Mouse (Mus musculus): ENCODE results near the gene Pofut1. TPM values are rescaled to one million over a fixed set of nuclear protein-coding genes. Genes with fewer than 3 reads are reported as not detected.

The Pofut1 gene
- polyA plus RNA-seq (2015; fragmentation: Nextera tagmentation; extraction: Ambion mirVana) = 8.8 and 9.0 TPM in 2 replicates

GRCm38 (mm10) chr2:153241250-153242014 is at the start of gene Pofut1, which contains the start of gene Plagl2:
TSS of gene Pofut1 (plus strand) at chr2:153241533.
TSS of gene Plagl2 (minus strand) at chr2:153241426.
- peak within 1 kb of the TSS; percentile 99 for H3K9ac ChIP-seq
- peak within 1 kb of the TSS; percentile 80 for H3K4me2 ChIP-seq
- WGBS = under 1% methylated on average over 48 of the region's 72 CpGs
- H3K36me3 ChIP-seq = no peaks in the 10 kb centered on the region
- no peaks in the 10 kb centered on the region for H3K27me3 ChIP-seq (replicated peaks)
- ATAC-seq (ENCODE audit: insufficient read depth, low FRiP score, low read depth) = peak; percentile 93
- H3K9me3 ChIP-seq = no peaks in the 10 kb centered on the region
- peaks cover 20% of the 10 kb centered on the region for H3K4me1 ChIP-seq
- peak within 1 kb of the TSS; percentile 98 for H3K4me3 ChIP-seq (replicated peaks)
- H3K27ac ChIP-seq = peak within 1 kb of the TSS; percentile 96

DNA sequence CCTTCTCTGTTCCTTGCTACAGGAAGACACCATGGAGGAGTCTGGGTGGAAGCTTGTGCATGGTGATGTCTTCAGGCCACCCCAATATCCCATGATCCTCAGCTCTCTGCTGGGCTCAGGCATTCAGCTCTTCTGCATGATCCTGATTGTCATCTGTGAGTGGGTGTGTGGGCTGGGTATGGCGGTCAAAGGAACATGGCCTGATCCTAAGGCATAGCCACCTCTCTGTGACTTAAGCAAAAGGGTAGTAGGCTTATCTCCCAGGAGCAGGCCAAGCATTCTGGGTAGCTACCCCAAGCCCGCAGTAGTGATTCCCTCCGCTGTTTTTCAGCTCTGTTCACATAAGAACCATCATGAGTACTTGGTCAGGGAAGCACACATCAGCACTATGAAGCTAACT is 47.1 kb upstream of the Pofut1 start:
- Histone ChIP-seq H3K27me3 (replicated peaks) (no peaks in the 10 kb centered on the region), H3K36me3 (peaks cover 56% of the 10 kb centered on the region), H3K9me3 (no peaks in the 10 kb centered on the region), H3K4me3 (replicated peaks) (no peak overlapping the region), H3K27ac (no peak overlapping the region), H3K4me2 (no peak overlapping the region), H3K4me1 (no peaks in the 10 kb centered on the region), H3K9ac (no peak overlapping the region)
- WGBS = 90% methylated on average over 3 of the region's 3 CpGs
- ATAC-seq (ENCODE audit: insufficient read depth, low FRiP score, low read depth) = 0 out of 2 replicates have a peak, but pooled peaks have one; percentile 42

DNA sequence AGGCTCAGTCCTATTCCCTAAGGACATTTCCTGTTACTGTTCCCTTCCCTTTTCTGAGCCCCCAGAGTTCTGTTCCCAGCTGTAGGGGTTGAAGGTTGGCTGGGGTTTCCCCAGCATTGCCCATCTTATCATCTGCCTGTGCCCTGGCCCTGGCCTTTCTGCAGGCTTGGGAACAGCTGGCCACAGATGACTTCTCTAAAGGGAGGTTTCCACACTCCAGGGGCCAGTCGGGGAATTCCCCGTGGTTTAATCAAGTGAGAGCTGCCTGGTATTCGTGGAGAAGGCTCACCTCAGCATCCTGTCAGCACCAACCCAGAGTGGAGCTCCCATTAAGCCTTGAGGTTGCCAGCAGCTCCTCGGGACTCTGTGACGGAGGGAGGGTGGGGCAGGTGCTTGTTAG is 42.8 kb upstream of the Pofut1 start:
- WGBS = 66% methylated on average over 5 of the region's 5 CpGs
- Histone ChIP-seq H3K36me3 (peaks cover 56% of the 10 kb centered on the region), H3K4me2 (no peak overlapping the region), H3K27me3 (replicated peaks) (no peaks in the 10 kb centered on the region), H3K9ac (no peak overlapping the region), H3K9me3 (no peaks in the 10 kb centered on the region), H3K4me1 (no peaks in the 10 kb centered on the region), H3K4me3 (replicated peaks) (no peak overlapping the region), H3K27ac (no peak overlapping the region)
- ATAC-seq (ENCODE audit: insufficient read depth, low FRiP score, low read depth) = no peak

GRCm38 (mm10) chr2:153199114-153199513 is 42.2 kb upstream of the Pofut1 start:
- peaks cover 54% of the 10 kb centered on the region for H3K36me3 ChIP-seq
- H3K27ac ChIP-seq = no peak overlapping the region
- H3K4me1 ChIP-seq = no peaks in the 10 kb centered on the region
- ATAC-seq (ENCODE audit: insufficient read depth, low FRiP score, low read depth) = no peak
- no peaks in the 10 kb centered on the region for H3K9me3 ChIP-seq
- no peaks in the 10 kb centered on the region for H3K27me3 ChIP-seq (replicated peaks)
- 78% methylated on average over 2 of the region's 2 CpGs for WGBS
- no peak overlapping the region for H3K4me2 ChIP-seq
- no peak overlapping the region for H3K9ac ChIP-seq
- H3K4me3 ChIP-seq (replicated peaks) = no peak overlapping the region

DNA sequence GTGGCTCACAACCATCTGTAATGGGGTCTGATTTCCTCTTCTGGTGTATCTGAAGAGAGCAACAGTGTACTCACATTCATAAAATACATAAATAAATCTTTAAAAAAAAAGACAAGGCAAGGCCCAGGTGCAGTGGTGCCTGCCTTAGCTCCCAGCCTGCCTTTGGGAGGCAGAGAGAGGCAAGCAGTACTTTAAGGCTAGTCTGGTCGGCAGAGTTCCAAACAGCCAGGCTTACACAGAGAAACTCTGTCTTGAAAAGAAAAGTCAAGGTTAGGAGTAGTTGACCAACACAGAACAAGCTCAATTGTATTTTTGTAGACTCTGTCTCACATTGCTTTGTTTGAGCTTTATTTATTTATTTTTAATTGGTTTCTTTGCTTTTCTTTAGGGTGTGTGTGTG is 38.6 kb upstream of the Pofut1 start:
- H3K4me2 ChIP-seq = no peak overlapping the region
- peaks cover 33% of the 10 kb centered on the region for H3K36me3 ChIP-seq
- no peak overlapping the region for H3K27ac ChIP-seq
- no peak overlapping the region for H3K9ac ChIP-seq
- no peak for ATAC-seq (ENCODE audit: insufficient read depth, low FRiP score, low read depth)
- H3K9me3 ChIP-seq = no peaks in the 10 kb centered on the region
- H3K4me3 ChIP-seq (replicated peaks) = no peak overlapping the region
- no peaks in the 10 kb centered on the region for H3K27me3 ChIP-seq (replicated peaks)
- no peaks in the 10 kb centered on the region for H3K4me1 ChIP-seq
- 68% methylated on average over 1 of the region's 1 CpGs for WGBS

DNA sequence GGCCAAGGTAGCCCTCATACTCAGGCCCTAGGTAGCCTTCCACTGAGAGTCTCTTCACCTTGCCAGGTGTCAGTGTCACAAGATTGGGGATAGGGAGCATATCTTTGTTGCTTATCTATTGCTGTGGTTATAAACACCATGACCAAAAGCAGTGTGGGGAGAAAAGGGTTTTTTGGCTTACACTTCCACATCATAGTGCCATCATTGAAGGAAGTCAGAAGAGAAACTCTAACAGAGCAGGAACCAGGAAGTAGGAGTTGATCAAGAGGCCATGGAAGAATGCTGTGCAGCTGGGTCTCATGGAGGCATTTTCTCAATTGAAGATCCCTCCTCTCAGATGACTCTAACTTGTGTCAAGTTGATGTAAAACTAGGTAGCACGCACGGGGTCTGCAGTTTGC is 33.2 kb upstream of the Pofut1 start:
- H3K4me3 ChIP-seq (replicated peaks) = no peak overlapping the region
- 93% methylated on average over 2 of the region's 2 CpGs for WGBS
- H3K27ac ChIP-seq = no peak overlapping the region
- no peak for ATAC-seq (ENCODE audit: insufficient read depth, low FRiP score, low read depth)
- H3K9ac ChIP-seq = no peak overlapping the region
- H3K27me3 ChIP-seq (replicated peaks) = no peaks in the 10 kb centered on the region
- H3K36me3 ChIP-seq = peaks cover 25% of the 10 kb centered on the region
- H3K4me1 ChIP-seq = no peaks in the 10 kb centered on the region
- H3K9me3 ChIP-seq = no peaks in the 10 kb centered on the region
- H3K4me2 ChIP-seq = no peak overlapping the region

- ATAC-seq (ENCODE audit: insufficient read depth, low FRiP score, low read depth) = no peak
- Histone ChIP-seq H3K9ac (no peak overlapping the region), H3K4me1 (no peaks in the 10 kb centered on the region), H3K4me2 (no peak overlapping the region), H3K27me3 (replicated peaks) (no peaks in the 10 kb centered on the region), H3K9me3 (no peaks in the 10 kb centered on the region), H3K36me3 (peaks cover 20% of the 10 kb centered on the region), H3K4me3 (replicated peaks) (no peak overlapping the region), H3K27ac (no peak overlapping the region)
- 85% methylated on average over 5 of the region's 5 CpGs for WGBS
These were observed 32.0 kb upstream of the Pofut1 start for GRCm38 (mm10) chr2:153209286-153209685.

DNA sequence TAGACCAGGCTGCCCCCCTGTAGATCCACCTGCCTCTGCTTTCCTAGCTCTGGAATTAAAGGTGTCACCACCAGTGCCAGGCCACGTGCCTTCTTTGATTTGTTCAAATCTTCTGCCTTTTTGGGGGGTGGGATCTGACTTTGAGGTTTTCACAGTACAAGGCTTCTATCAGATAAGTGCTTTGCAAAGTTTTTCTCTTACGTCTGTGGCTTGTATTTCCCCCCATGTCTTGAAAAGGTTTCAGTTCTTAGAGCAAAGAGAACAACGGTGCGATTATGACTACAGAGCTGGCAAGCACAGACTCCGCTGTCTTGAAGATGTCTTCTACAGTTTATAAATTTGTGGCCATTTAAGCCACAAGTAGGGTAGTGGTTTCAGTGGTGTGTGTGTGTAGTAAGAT is 29.9 kb upstream of the Pofut1 start:
- ATAC-seq (ENCODE audit: insufficient read depth, low FRiP score, low read depth) = no peak
- no peak overlapping the region for H3K4me3 ChIP-seq (replicated peaks)
- H3K4me2 ChIP-seq = no peak overlapping the region
- WGBS = 91% methylated on average over 5 of the region's 5 CpGs
- H3K4me1 ChIP-seq = no peaks in the 10 kb centered on the region
- no peaks in the 10 kb centered on the region for H3K9me3 ChIP-seq
- peaks cover 18% of the 10 kb centered on the region for H3K36me3 ChIP-seq
- H3K9ac ChIP-seq = no peak overlapping the region
- no peaks in the 10 kb centered on the region for H3K27me3 ChIP-seq (replicated peaks)
- H3K27ac ChIP-seq = no peak overlapping the region

DNA sequence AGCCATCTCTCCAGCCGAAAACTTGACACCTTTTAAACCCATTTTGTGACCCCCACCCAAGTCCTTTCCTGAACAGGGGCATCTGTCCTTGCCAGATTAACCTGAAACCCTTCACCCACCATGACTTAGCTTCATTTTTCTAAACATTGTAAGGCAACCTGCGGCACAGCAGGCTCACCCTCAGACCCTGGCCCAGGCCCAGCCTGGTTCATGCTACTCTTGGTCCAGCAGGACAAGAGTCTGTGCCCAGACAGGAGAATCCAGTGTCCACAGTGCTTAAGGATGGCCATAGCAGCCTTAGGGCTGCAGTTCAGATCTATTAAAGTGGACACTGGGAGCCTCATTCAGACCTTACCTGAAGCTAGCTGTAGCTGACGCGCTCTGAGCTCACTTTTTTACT is 28.0 kb upstream of the Pofut1 start:
- WGBS = 71% methylated on average over 4 of the region's 4 CpGs
- ATAC-seq (ENCODE audit: insufficient read depth, low FRiP score, low read depth) = no peak

DNA sequence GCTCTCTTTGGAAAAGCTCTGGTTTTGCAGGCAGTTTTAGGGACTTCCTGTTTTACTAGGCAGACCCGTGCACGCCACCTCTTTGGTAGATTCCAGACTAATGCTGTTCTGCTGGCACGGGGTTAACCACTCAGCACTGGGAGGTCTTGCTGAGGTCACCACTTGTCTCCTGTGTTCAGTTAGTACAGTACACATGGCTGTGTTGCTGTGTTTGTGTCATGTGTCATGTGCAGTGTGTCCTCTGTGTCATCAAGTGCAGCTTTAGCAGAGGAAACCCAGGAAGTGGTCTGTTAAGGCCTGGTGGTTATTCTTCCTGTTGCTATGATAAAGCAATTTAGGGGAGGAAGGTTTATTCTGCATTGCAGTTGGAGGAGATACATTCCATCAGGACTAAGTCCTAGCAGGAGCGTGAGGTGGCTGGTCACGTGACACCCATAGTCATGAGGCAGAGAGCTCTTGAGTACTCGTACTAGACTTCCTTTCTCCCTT is 26.5 kb upstream of the Pofut1 start:
- Histone ChIP-seq H3K4me3 (replicated peaks) (no peak overlapping the region), H3K36me3 (0 out of 2 replicates have a peak, but pooled peaks cover 3% of the 10 kb centered on the region), H3K4me2 (no peak overlapping the region), H3K9ac (no peak overlapping the region), H3K9me3 (no peaks in the 10 kb centered on the region), H3K4me1 (no peaks in the 10 kb centered on the region), H3K27me3 (replicated peaks) (no peaks in the 10 kb centered on the region), H3K27ac (no peak overlapping the region)
- 50% methylated on average over 6 of the region's 6 CpGs for WGBS
- no peak for ATAC-seq (ENCODE audit: insufficient read depth, low FRiP score, low read depth)

More for the DNA sequence above, 28.0 kb upstream of the Pofut1 start:
- H3K4me2 ChIP-seq = no peak overlapping the region
- no peak overlapping the region for H3K4me3 ChIP-seq (replicated peaks)
- no peaks in the 10 kb centered on the region for H3K27me3 ChIP-seq (replicated peaks)
- H3K9ac ChIP-seq = no peak overlapping the region
- no peaks in the 10 kb centered on the region for H3K9me3 ChIP-seq
- H3K4me1 ChIP-seq = no peaks in the 10 kb centered on the region
- peaks cover 14% of the 10 kb centered on the region for H3K36me3 ChIP-seq
- H3K27ac ChIP-seq = no peak overlapping the region

DNA sequence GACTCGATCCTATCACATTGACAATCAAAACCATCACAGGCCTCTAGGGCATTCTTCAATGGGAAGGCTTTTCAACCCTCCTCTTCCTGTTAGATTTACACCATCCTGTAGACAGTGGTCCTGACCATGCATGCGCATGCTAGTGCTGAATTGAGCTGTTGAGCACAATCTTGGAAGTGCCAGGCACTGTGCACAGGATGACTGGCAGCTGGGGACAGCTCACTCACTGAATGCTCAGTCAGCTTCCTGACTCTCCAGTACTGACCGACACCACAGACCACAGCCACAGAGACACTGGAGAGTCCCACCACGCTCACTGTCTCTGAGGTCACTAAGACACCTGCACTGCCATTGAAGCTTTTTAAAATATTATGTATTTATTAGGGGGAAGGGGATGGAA is 25.9 kb upstream of the Pofut1 start:
- H3K27me3 ChIP-seq (replicated peaks) = no peaks in the 10 kb centered on the region
- H3K4me2 ChIP-seq = no peak overlapping the region
- H3K4me3 ChIP-seq (replicated peaks) = no peak overlapping the region
- H3K27ac ChIP-seq = no peak overlapping the region
- no peak for ATAC-seq (ENCODE audit: insufficient read depth, low FRiP score, low read depth)
- no peak overlapping the region for H3K9ac ChIP-seq
- WGBS = 78% methylated on average over 4 of the region's 4 CpGs
- H3K9me3 ChIP-seq = no peaks in the 10 kb centered on the region
- H3K36me3 ChIP-seq = 0 out of 2 replicates have a peak, but pooled peaks cover 2% of the 10 kb centered on the region
- H3K4me1 ChIP-seq = no peaks in the 10 kb centered on the region

- WGBS = 83% methylated on average over 10 of the region's 10 CpGs
- Histone ChIP-seq H3K27ac (no peak overlapping the region), H3K4me1 (no peaks in the 10 kb centered on the region), H3K9me3 (no peaks in the 10 kb centered on the region), H3K9ac (no peak overlapping the region), H3K4me3 (replicated peaks) (no peak overlapping the region), H3K27me3 (replicated peaks) (no peaks in the 10 kb centered on the region), H3K36me3 (no peaks in the 10 kb centered on the region), H3K4me2 (no peak overlapping the region)
- ATAC-seq (ENCODE audit: insufficient read depth, low FRiP score, low read depth) = no peak
These were observed 23.4 kb upstream of the Pofut1 start for GRCm38 (mm10) chr2:153217826-153218340.

Measured in stomach, embryonic 15.5 days (tissue).